Mouse (Mus musculus) MN1 (cell line): ENCODE data around the gene Eva1b.

Source experiments
- DNase-seq: peaks from one replicate; pipeline ENCODE4 v3.0.0-alpha.2; 2016; ENCODE audit warnings: low spot score

The Eva1b gene

GRCm38 (mm10) chr4:126120052-126120451, 27.5 kb upstream of the Eva1b start:
- no peak for DNase-seq

DNA sequence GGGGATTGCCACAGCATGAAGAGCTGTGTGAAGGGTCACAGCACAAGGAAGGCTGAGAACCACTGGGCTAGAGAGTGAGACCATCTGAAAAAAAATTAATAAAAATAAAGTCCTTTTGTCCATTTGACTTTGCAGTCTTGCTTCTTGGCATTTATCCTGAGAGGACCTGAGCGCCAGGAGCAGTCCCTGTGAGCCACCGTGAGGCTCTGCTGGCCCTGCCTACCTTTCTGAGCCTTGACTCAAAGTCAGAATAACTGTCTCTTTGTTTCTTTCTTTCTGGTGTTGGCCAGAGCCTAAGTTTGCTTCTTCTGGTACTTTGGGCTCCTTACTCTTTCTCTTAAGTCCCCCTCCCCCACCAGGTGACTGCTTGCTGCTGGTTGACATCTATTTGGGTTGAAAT, 27.0 kb upstream of the Eva1b start:
- DNase-seq: no peak

DNA sequence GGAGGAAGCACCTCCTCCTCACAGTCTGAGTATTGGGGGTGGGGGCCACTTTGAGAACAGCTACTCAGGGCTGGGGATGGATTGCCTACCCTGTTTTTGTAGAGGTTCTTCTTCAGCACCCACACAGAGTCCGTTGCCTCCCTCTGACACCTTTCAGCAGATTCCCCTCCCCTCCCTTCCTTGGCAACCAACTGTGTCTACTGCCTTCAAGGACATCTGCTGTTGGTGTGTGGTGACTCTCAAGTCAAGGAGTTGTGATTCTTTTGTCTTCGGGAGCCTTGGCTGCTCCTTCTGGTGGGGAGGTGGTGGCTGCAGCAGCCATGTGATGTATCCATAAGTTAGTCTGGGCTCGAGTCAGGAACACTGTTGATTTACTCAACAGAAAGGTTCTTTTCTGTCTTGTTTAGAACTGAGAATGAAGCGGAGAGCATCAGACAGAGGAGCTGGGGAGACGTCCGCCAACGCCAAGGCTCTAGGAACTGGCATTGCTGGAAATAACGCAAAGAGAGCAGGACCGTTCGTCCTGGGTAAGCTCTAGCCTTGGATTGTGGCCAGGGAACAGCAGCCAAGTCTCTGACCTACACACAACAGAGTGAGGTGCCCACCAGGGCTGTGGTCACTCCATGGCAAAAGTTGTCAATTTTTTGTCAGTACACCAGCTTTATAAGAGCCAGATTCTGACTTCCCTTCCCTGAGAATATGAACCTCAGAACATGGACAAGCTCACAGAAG, 24.1 kb upstream of the Eva1b start:
- DNase-seq: no peak

- DNase-seq: no peak
Measured at GRCm38 (mm10) chr4:126130502-126130901, 17.0 kb upstream of the Eva1b start.

DNA sequence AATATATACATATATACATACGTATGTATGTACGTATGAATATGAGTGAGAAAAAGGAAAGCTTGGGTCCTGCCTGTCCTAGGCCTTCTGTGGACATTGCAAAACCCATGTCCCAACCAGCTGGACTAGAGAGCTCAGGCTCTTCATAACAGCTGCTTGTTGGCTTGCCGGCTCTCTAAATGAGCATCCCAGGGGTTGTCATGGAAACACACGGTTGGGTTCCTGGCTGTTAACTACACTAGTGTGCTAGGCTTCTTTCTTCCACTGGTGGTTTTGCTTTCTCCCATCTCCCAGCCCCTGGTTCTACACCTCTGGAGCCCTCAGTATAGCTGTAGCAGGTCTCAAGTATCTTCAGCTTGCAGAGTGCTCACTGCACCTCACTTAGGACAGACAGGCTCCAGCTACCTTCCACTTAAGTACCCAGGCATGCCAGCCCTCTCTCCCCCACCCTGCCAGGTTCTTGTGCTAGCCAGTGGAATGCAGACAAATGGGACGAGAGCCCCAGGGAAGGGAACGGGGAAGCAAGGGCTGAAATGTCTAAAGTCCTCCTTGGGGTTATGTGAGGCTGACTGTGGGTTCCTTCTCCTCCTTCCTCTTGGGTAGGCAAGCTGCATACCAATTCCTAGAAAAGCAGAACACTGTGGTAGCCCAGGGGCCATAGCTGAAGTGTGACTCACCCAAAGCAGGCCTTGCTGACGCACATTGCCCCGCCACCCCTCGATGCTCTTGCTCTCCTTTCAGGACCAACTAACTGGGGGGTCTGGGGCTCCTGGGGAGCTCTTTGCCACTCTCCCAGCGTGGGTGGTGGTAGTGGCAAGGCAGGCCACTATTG, 16.0 kb upstream of the Eva1b start:
- DNase-seq: no peak

DNA sequence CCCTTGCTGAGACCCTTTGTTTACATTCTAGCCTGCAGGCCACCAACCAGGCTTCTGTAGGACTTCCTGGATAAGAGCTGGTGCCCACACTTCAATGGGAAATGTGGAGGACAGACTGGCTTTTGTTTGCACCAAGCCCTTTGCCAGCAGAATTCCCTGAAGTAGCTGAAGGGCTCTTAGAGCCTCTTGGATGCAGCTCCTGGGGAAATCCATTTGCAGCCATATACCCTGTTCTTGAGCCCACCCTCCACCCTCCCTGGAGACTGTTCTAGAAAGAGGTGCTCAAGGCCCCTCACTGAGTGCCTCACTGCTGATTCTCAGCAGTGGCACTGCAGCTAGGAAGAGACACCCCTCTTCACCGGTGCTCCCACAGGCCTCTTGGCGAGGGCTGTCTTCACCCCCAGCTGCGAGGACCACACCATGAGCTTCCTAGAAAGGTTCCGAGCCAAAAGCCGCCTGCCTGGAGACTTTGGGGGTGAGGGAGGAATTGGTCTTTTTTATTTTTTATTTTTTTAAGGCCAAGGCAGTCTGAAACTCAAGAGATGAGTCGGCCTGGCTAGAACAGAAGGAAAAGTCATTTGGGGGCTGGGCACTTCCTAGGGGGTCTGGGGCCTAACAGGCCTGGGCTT, 14.8 kb upstream of the Eva1b start:
- DNase-seq: no peak

DNA sequence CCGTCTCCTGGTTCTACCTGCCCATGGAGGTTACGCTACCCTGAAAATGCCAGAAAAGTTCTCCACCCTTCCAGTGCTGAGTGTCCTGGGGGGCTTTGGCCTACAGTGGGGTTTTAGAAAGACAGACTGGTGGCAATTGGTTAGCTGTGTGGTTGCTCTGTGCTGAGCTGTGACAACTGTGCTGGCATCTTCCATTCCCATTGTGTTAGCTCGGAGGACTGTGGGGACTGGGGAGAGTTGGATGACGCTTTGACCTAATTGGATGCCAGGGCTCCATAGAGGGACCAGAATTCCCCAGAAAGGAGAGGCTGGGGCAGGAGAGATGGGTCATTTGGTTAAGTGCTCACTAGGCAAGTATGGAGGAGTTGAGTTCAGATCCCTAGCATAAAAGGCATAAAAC, 13.3 kb upstream of the Eva1b start:
- no peak for DNase-seq

- DNase-seq: no peak
Measured at GRCm38 (mm10) chr4:126134639-126135038, 12.9 kb upstream of the Eva1b start.

- DNase-seq: no peak
Measured at GRCm38 (mm10) chr4:126137773-126138172, 9.8 kb upstream of the Eva1b start.

DNA sequence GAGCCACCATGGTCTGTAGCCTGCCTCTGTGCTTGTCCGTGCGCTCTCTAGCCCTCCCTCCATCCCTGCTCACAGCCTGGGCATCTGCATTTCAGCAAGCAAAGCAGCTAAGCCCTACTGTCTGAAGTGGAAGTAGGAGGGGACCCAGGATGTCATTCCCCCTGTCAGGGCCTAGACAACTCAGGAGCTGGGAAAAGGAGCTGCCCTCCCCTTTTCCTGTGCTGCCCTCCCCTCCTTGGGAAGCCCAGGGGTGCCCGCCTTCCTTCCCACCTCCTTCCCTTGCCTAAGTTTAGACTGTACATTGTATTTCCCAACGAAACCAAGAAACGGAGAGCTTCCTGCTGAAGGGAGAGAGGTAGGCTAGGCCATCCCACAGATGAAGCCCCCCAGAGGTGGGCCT, 6.5 kb upstream of the Eva1b start:
- no peak for DNase-seq

DNA sequence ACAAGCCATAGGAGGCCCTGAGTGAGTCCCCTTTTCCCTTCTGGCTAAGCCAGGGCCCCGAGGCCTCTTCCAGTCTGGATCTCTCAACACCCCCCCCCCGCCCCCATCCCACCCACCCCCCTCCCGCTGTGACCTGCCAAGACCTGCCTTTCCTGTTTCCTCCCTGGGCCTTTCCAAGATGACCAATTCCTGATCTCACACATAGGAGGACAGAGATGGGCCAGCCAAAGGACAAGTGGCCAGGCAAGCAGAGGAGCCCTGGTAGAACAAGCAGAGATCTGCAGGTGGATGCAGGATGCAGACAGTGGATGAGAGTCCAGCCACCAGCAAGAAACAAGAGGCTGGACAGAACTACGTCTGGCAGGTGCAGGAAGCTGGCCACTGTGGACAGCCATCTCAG, 2.1 kb upstream of the Eva1b start:
- DNase-seq: no peak

- DNase-seq: no peak
Measured at GRCm38 (mm10) chr4:126146974-126147532, 491 bp upstream of the Eva1b start.

- DNase-seq: no peak
Measured at GRCm38 (mm10) chr4:126148161-126148961, 817 bp downstream of the Eva1b start.

GRCm38 (mm10) chr4:126149041-126149676, 1.6 kb downstream of the Eva1b start:
- no peak for DNase-seq

DNA sequence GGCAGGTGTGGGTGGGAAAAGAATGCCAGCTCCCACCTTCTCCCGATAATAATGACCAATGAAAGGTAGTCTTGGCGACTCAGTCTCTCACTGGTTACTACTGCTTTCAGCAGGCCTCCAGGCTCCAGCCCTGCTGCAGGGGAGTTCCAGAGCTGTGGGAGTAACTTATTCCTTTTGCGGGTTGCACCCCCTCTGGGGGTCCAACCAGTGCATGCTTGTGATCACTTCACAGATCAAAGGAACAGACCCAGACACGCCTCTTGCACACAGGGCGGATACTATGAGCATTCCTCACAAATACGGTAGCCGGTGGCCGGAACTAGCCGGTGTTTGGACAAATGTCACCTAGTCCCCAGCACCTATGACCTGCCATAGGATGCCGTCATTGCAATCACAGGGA, 2.3 kb downstream of the Eva1b start:
- DNase-seq: no peak

GRCm38 (mm10) chr4:126150297-126150948, 2.9 kb downstream of the Eva1b start:
- peak; percentile 17 for DNase-seq

GRCm38 (mm10) chr4:126150949-126151320, 3.4 kb downstream of the Eva1b start:
- no peak for DNase-seq

DNA sequence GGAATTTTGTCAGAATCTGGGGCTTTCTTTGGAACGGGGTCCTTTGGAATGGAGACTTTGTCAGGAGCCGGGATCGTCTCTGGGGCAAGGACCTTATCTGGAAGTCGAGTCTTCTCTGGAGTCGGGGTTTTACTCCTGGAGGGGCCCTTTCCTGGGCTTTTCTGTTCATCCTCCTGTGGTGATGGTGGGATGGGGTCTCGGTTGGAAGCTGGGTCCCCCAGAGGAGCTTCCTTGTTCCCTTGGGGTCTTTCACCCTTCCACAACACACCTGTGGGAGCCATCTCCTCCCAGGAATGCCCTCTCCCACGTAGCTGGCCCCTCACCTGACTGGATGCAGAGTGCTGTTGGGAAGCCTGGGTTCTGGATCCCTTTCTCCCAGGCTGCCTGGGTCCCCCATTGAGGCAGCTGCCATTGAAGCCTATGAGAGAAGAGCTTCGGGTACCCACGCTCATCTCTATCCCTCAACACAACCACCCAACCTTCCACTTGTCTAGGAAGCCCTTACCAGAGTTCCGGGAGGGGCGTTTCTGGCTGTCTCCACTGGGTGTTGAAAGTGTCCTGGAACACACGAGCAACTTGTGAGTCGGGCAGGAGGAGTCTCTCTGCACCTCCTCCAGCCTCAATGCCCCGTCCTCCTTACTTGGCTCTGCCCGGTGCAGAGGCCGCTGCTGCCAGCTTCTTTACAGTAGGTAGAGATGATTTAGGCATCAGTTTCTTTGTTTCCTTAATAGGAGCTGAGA, 4.3 kb downstream of the Eva1b start:
- DNase-seq: no peak

DNA sequence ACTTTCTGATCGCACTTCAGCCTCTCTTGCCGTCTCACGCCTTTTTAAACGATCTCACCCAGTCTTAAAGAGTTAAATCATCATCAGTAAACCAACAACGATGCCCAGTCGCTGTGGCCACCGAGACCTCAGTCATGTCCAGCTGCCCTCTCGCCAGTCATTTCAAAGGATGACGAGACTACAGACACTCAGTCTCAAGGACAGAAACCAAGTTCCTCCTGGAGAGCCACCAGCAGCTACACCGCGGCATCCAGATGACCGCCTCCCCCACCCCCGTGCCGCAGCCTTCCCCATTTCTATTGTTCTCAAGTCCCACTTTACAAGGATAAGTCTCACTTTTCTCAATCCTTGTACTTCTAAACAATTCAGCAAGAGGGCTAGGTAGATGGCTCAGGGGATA, 5.3 kb downstream of the Eva1b start:
- DNase-seq: no peak

DNA sequence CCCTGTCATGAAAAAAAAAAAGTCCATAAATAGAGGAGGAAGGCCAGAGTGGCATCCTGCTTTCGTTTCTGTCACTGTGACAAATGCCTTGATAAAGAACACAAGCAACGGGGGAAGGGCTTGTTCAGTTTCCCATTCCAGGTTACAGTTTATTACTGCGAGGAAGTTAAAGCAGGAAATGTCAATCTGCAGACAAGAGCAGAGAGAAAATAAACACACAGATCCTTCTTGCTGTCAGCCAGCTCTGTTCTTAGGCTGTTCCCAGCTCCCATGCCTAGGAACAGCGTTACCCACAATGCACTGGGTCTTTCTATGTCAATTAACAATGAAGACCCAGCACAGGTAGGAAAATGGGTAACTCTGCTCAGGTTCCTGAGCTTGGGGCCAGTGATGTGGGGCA, 7.6 kb downstream of the Eva1b start:
- DNase-seq: no peak
